Mouse (Mus musculus) cortical plate, adult 2 months (tissue): ENCODE measurements around the gene Chst3.

ENCODE experiments used
- CTCF ChIP-seq: fragments of 200-500 bp; IDR thresholded peaks from 2 replicates; pipeline ENCODE4 v1.5.1; 2011; ENCODE audit warnings: mild to moderate bottlenecking, control low read depth, low read length; ENCODE audit not compliant: insufficient read depth; ENCODE audit errors: extremely low read depth
- POLR2A ChIP-seq: fragments of 200-500 bp; IDR thresholded peaks from 2 replicates; pipeline ENCODE4 v1.6.1; 2011; ENCODE audit warnings: mild to moderate bottlenecking, low read length, control low read depth; ENCODE audit not compliant: insufficient read depth; ENCODE audit errors: extremely low read depth

DNA sequence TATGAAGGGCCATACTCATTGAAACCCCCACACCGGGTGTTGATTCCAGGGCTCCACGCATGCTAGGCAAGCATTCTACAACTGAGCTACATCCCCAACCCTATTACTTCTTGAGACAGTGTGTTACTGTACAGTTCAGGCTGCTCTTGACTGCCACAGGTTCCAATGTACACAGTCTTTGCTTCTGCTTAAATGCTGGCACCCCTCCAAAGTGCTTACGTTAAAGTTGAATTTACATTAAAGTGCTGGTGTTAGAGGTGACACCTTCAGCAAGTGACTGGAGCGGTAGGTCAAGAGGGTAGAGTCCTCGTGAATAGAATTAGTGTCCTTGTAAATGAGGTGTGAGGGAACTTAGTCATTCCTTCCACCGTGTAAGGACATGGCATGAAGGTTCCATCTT is 19.7 kb downstream of the Chst3 start:
- no peak for TF ChIP-seq CTCF
- TF ChIP-seq POLR2A, result no peak
